Mouse (Mus musculus) forebrain, embryonic 12.5 days (tissue): Measurements from ENCODE around the gene Ap3b1. TPM values are rescaled to one million over a fixed set of nuclear protein-coding genes. Genes with fewer than 3 reads are reported as not detected.
"Not testable (repeated sequence)": the region's sequence is repeated elsewhere in the genome, so short reads cannot be mapped to it uniquely, and the experiment has no call there.

Experiments used
- ATAC-seq: fragments of 200-750 bp; cut with Nextera tagmentation; 2 replicates; pipeline ENCODE4 v1.8.0; 2017; ENCODE audit warnings: moderate TSS enrichment; ENCODE audit not compliant: low FRiP score
- H3K27ac ChIP-seq: fragments of 300-500 bp; sonication (generic); 2 replicates; pipeline ENCODE4 v1.5.1; 2016; ENCODE audit warnings: mild to moderate bottlenecking
- H3K27me3 ChIP-seq: fragments of 300-500 bp; sonication (generic); 2 replicates; pipeline ENCODE4 v1.6.1; 2016; ENCODE audit warnings: mild to moderate bottlenecking
- H3K36me3 ChIP-seq: fragments of 300-500 bp; sonication (generic); replicated peaks from 2 replicates; pipeline ENCODE4 v1.6.1; 2016; ENCODE audit warnings: mild to moderate bottlenecking
- H3K4me1 ChIP-seq: fragments of 300-500 bp; sonication (generic); 2 replicates; pipeline ENCODE4 v1.6.1; 2016
- H3K4me2 ChIP-seq: fragments of 300-500 bp; sonication (generic); 2 replicates; pipeline ENCODE4 v1.6.1; 2016; ENCODE audit warnings: mild to moderate bottlenecking, moderate library complexity
- H3K4me3 ChIP-seq: fragments of 300-500 bp; sonication (generic); replicated peaks from 2 replicates; pipeline ENCODE4 v1.5.1; 2016; ENCODE audit warnings: mild to moderate bottlenecking
- H3K9ac ChIP-seq: fragments of 300-500 bp; sonication (generic); 2 replicates; pipeline ENCODE4 v1.6.1; 2016; ENCODE audit warnings: mild to moderate bottlenecking
- H3K9me3 ChIP-seq: fragments of 300-500 bp; sonication (generic); 2 replicates; pipeline ENCODE4 v1.6.1; 2016
- WGBS: fragments of 180-500 bp; shearing (Covaris S2); methylation state at CpG from one replicate; pipeline ENCODE4 v1.1.7; 2016; 5-methylcytosine and 5-hydroxymethylcytosine counted together
- polyA plus RNA-seq: library from polyadenylated mRNA; unstranded; fragments of >200 nt; fragmentation: Nextera tagmentation; extraction: Ambion mirVana; gene quantifications from 2 replicates; pipeline ENCODE4 v1.2.1, GENCODE M21; 2016

Ap3b1 gene
- polyA plus RNA-seq, result 36.1 and 36.7 TPM in 2 replicates

- Histone ChIP-seq H3K36me3 (no peaks in the 10 kb centered on the region), H3K4me3 (peak within 1 kb of the TSS; percentile 77), H3K9me3 (no peaks in the 10 kb centered on the region), H3K27ac (peak within 1 kb of the TSS; percentile 72), H3K4me2 (peak within 1 kb of the TSS; percentile 70), H3K4me1 (peaks cover 11% of the 10 kb centered on the region), H3K27me3 (no peaks in the 10 kb centered on the region), H3K9ac (peak within 1 kb of the TSS; percentile 86)
- under 1% methylated on average over 75 of the region's 79 CpGs for WGBS
- peak; percentile 98 for ATAC-seq
These were observed at the start of gene Ap3b1 for GRCm38 (mm10) chr13:94358401-94359265. TSS of gene Ap3b1 (plus strand) at chr13:94358960.

- H3K9ac ChIP-seq, ATAC-seq, H3K27me3 ChIP-seq, H3K36me3 ChIP-seq, H3K4me3 ChIP-seq, H3K27ac ChIP-seq, H3K9me3 ChIP-seq, H3K4me2 ChIP-seq: not testable (repeated sequence)
- WGBS, result 92% methylated on average over 8 of the region's 8 CpGs
- peaks cover 13% of the 10 kb centered on the region for H3K4me1 ChIP-seq
These were observed 45.9 kb upstream of the Ap3b1 start for GRCm38 (mm10) chr13:94312812-94313211.

- no peak overlapping the region for H3K27ac ChIP-seq
- no peak overlapping the region for H3K9ac ChIP-seq
- ATAC-seq, result no peak
- H3K4me2 ChIP-seq, result no peak overlapping the region
- 27% methylated on average over 10 of the region's 10 CpGs for WGBS
- no peaks in the 10 kb centered on the region for H3K36me3 ChIP-seq
- H3K4me1 ChIP-seq, result peaks cover 20% of the 10 kb centered on the region
- no peaks in the 10 kb centered on the region for H3K9me3 ChIP-seq
- H3K4me3 ChIP-seq, result no peak overlapping the region
- peaks cover 25% of the 10 kb centered on the region for H3K27me3 ChIP-seq
These were observed 41.7 kb upstream of the Ap3b1 start for GRCm38 (mm10) chr13:94316975-94317511.

GRCm38 (mm10) chr13:94321094-94321792 lies 37.5 kb upstream of the Ap3b1 start:
- peaks cover 22% of the 10 kb centered on the region for H3K27me3 ChIP-seq
- H3K27ac ChIP-seq, result no peak overlapping the region
- H3K9ac ChIP-seq, result no peak overlapping the region
- 0 out of 2 replicates have a peak, but pooled peaks cover 7% of the 10 kb centered on the region for H3K9me3 ChIP-seq
- H3K4me1 ChIP-seq, result peaks cover 20% of the 10 kb centered on the region
- no peak overlapping the region for H3K4me3 ChIP-seq
- ATAC-seq, result no peak
- H3K36me3 ChIP-seq, result no peaks in the 10 kb centered on the region
- 73% methylated on average over 1 of the region's 1 CpGs for WGBS
- H3K4me2 ChIP-seq, result no peak overlapping the region

- 0 out of 2 replicates have a peak, but pooled peaks cover 7% of the 10 kb centered on the region for H3K9me3 ChIP-seq
- no peak overlapping the region for H3K4me3 ChIP-seq
- 91% methylated on average over 4 of the region's 4 CpGs for WGBS
- no peak overlapping the region for H3K4me2 ChIP-seq
- H3K27ac ChIP-seq, result no peak overlapping the region
- no peak overlapping the region for H3K9ac ChIP-seq
- no peak for ATAC-seq
- no peaks in the 10 kb centered on the region for H3K36me3 ChIP-seq
- H3K27me3 ChIP-seq, result peaks cover 22% of the 10 kb centered on the region
- H3K4me1 ChIP-seq, result peaks cover 10% of the 10 kb centered on the region
These were observed 36.3 kb upstream of the Ap3b1 start for GRCm38 (mm10) chr13:94322475-94322874.

GRCm38 (mm10) chr13:94328063-94328462 lies 30.7 kb upstream of the Ap3b1 start:
- no peak for ATAC-seq
- 0 out of 2 replicates have a peak overlapping the region, but pooled peaks have one; percentile 2 for H3K27ac ChIP-seq
- H3K4me1 ChIP-seq, result no peaks in the 10 kb centered on the region
- 0 out of 2 replicates have a peak, but pooled peaks cover 7% of the 10 kb centered on the region for H3K9me3 ChIP-seq
- no peak overlapping the region for H3K4me2 ChIP-seq
- H3K4me3 ChIP-seq, result no peak overlapping the region
- H3K9ac ChIP-seq, result no peak overlapping the region
- WGBS, result 62% methylated on average over 3 of the region's 3 CpGs
- no peaks in the 10 kb centered on the region for H3K27me3 ChIP-seq
- H3K36me3 ChIP-seq, result no peaks in the 10 kb centered on the region

GRCm38 (mm10) chr13:94329005-94329404 lies 29.8 kb upstream of the Ap3b1 start:
- H3K4me1 ChIP-seq, H3K4me2 ChIP-seq, ATAC-seq, H3K36me3 ChIP-seq, H3K9ac ChIP-seq, H3K9me3 ChIP-seq, H3K4me3 ChIP-seq, H3K27me3 ChIP-seq, H3K27ac ChIP-seq: not testable (repeated sequence)
- 91% methylated on average over 6 of the region's 6 CpGs for WGBS

- H3K27ac ChIP-seq, result no peak overlapping the region
- no peaks in the 10 kb centered on the region for H3K36me3 ChIP-seq
- no peak for ATAC-seq
- H3K9ac ChIP-seq, result no peak overlapping the region
- no peaks in the 10 kb centered on the region for H3K27me3 ChIP-seq
- no peaks in the 10 kb centered on the region for H3K9me3 ChIP-seq
- H3K4me2 ChIP-seq, result no peak overlapping the region
- no peaks in the 10 kb centered on the region for H3K4me1 ChIP-seq
- WGBS, result 74% methylated on average over 3 of the region's 3 CpGs
- no peak overlapping the region for H3K4me3 ChIP-seq
These were observed 28.3 kb upstream of the Ap3b1 start for GRCm38 (mm10) chr13:94330392-94330979.

GRCm38 (mm10) chr13:94338357-94338756 lies 20.4 kb upstream of the Ap3b1 start:
- no peak overlapping the region for H3K27ac ChIP-seq
- ATAC-seq, result no peak
- no peak overlapping the region for H3K4me2 ChIP-seq
- no peaks in the 10 kb centered on the region for H3K9me3 ChIP-seq
- no peaks in the 10 kb centered on the region for H3K4me1 ChIP-seq
- WGBS, result 83% methylated on average over 3 of the region's 3 CpGs
- no peak overlapping the region for H3K9ac ChIP-seq
- no peak overlapping the region for H3K4me3 ChIP-seq
- no peaks in the 10 kb centered on the region for H3K27me3 ChIP-seq
- H3K36me3 ChIP-seq, result no peaks in the 10 kb centered on the region

- ATAC-seq, result no peak
- Histone ChIP-seq H3K27ac (no peak overlapping the region), H3K36me3 (no peaks in the 10 kb centered on the region), H3K4me1 (no peaks in the 10 kb centered on the region), H3K27me3 (no peaks in the 10 kb centered on the region), H3K9me3 (no peaks in the 10 kb centered on the region), H3K4me3 (no peak overlapping the region), H3K4me2 (no peak overlapping the region), H3K9ac (no peak overlapping the region)
- 93% methylated on average over 5 of the region's 5 CpGs for WGBS
These were observed 15.6 kb upstream of the Ap3b1 start for GRCm38 (mm10) chr13:94343192-94343591.

- H3K4me2 ChIP-seq, H3K4me3 ChIP-seq, H3K4me1 ChIP-seq, H3K27ac ChIP-seq, ATAC-seq, H3K9ac ChIP-seq, H3K27me3 ChIP-seq, H3K9me3 ChIP-seq, H3K36me3 ChIP-seq: not testable (repeated sequence)
- 94% methylated on average over 14 of the region's 14 CpGs for WGBS
These were observed 14.2 kb upstream of the Ap3b1 start for GRCm38 (mm10) chr13:94344600-94344999.

GRCm38 (mm10) chr13:94354584-94354983 lies 4.2 kb upstream of the Ap3b1 start:
- H3K4me2 ChIP-seq, result no peak overlapping the region
- no peak for ATAC-seq
- peaks cover 10% of the 10 kb centered on the region for H3K4me1 ChIP-seq
- no peaks in the 10 kb centered on the region for H3K36me3 ChIP-seq
- H3K27ac ChIP-seq, result no peak overlapping the region
- no peaks in the 10 kb centered on the region for H3K9me3 ChIP-seq
- 85% methylated on average over 3 of the region's 3 CpGs for WGBS
- no peaks in the 10 kb centered on the region for H3K27me3 ChIP-seq
- no peak overlapping the region for H3K4me3 ChIP-seq
- no peak overlapping the region for H3K9ac ChIP-seq
